Mouse (Mus musculus): Measurements from ENCODE around the gene Fam76b.
"Not testable (repeated sequence)": the region's sequence is repeated elsewhere in the genome, so short reads cannot be mapped to it uniquely, and the experiment has no call there.

The Fam76b gene

GRCm38 (mm10) chr9:13827406-13828086 lies at the start of gene Fam76b:
Fam76b (plus strand) TSS chr9:13827716.
- DNase-seq: peak; percentile 100

GRCm38 (mm10) chr9:13781985-13782384 lies 45.5 kb upstream of the Fam76b start:
- DNase-seq: no peak

- DNase-seq: not testable (repeated sequence)
Measured at GRCm38 (mm10) chr9:13790864-13791263, 36.7 kb upstream of the Fam76b start.

- no peak for DNase-seq
Measured at GRCm38 (mm10) chr9:13794302-13794701, 33.2 kb upstream of the Fam76b start.

DNA sequence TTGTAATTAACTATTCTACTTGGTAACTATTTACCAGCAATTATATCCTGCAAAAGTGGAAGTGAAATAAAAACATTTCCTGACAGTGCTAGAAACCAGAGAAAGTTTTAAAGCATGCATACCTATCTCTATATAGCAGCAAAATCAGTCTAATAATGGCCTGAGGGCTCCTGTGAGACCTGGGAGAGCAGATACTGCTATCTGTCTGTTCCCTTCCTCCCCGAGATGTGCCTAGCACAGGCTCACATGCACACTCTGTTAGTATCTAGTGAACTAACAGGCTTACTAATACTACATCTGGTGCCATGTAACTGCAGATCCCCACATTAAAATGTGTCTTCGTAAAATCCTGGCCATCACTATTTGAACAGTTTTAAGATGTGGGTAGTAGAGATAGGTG lies 32.8 kb upstream of the Fam76b start:
- no peak for DNase-seq

- no peak for DNase-seq
Measured at GRCm38 (mm10) chr9:13804480-13804879, 23.0 kb upstream of the Fam76b start.

DNA sequence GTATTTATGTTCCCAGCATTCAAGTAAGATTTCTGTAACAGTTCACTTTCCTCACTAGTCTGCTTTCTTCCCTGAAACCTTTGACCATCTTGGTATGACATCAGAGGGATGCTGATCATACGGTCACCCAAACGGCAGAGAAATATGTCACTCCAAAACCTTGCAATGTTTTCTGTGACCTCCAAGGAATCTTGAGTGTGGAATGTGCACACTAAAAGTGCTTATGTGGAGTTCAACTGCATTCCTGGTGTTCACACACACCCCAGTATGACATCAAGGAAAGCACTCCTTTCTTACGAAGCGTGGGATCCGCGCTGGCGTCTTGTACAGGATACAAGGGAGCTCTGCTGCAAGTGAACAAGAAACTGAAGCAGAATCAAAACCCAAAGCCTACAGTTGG lies 20.7 kb upstream of the Fam76b start:
- DNase-seq: no peak

GRCm38 (mm10) chr9:13807657-13808056 lies 19.9 kb upstream of the Fam76b start:
- DNase-seq: no peak

DNA sequence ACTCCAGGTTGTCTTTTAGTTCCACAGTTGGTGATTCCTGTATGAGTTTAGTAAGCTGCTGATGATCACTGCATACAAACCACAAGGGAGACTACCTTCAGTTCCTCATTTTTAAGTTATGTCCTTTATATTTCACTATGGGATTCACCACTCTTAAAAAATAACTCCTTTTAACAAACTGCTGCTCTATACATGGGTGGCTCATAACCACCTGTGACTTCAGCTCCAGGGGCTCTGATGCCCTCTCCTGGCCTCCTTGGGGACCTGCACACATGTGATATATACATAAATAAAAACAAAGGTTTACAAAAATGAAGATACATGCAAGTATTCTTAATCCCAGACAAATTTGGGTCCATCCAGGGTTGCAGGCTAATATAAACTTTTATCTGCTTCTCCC lies 17.6 kb upstream of the Fam76b start:
- DNase-seq: no peak

- DNase-seq: no peak
Measured at GRCm38 (mm10) chr9:13818369-13818768, 9.1 kb upstream of the Fam76b start.

GRCm38 (mm10) chr9:13820774-13821173 lies 6.7 kb upstream of the Fam76b start:
- no peak for DNase-seq

GRCm38 (mm10) chr9:13825896-13826295 lies 1.6 kb upstream of the Fam76b start:
- no peak for DNase-seq

- peak; percentile 68 to 75 for DNase-seq
Measured at GRCm38 (mm10) chr9:13826391-13826805, 1.1 kb upstream of the Fam76b start.

DNA sequence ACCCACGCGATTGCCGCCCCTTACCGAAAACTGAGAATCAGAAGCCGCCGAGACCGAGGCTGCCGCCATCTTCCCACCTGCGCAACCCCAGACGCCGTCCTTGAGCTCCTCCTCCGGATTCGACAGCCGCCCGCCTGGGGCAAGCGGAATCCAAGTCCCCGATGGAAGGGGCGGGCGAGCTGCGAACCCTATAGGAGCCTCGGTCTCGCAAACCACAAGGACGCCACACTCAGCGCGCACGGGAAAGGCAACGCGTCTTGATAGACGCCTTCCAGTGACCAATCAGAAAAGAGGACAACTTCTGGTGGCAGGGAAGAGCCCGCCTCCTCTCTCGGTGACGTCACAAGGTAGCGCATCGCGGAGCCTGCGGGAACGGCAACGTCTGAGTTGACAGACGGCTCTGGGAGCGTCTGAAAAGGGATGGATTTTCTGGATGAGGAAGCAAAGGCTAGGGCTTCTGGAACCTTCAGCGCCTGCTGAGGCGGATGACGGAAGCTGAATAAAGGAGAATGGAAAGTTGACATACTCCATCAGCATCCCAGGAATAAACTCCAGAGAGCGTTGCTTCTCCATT lies 597 bp upstream of the Fam76b start, which contains the start of gene Cep57:
Cep57 (minus strand) TSS at position 276 of the 574 bp plus-strand sequence.
- peak; percentile 95 to 97 for DNase-seq

- no peak for DNase-seq
Measured at GRCm38 (mm10) chr9:13828087-13828441, 548 bp downstream of the Fam76b start.

DNA sequence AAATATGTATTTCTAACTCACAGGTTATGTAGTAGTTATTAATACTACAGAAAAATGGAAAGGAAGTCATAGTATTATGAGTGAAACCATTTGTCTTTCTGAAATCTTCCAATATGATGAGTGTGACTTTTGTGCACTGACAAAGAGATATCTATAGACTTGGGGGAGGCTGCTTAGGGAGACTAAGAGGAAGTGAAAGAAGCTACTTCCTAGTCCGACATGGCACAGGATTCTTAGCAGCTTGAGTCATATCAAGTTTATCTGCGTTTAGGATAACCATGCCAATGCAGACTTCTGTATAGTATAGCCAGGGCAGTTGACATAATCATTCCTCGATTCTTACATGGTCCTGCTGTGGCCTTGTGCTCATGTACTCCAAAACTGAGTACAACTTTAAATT lies 7.7 kb downstream of the Fam76b start:
- DNase-seq: no peak

DNA sequence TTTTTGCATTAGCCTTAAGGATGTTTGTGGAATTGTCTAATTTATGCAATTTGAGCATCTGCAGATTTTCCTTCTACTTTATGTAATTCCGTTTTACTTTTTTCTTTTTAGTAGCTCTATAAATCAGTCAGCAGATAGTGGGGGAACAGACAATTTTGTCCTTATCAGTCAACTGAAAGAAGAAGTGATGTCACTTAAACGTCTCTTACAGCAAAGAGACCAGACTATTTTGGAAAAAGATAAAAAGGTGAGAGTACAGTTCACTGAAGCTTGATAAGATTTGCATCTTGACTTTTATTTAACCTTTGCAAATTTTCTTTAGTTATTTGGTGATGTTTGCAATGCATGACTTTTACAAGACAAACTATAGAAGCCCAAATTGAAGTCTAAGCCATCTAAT lies 9.2 kb downstream of the Fam76b start:
- no peak for DNase-seq

DNA sequence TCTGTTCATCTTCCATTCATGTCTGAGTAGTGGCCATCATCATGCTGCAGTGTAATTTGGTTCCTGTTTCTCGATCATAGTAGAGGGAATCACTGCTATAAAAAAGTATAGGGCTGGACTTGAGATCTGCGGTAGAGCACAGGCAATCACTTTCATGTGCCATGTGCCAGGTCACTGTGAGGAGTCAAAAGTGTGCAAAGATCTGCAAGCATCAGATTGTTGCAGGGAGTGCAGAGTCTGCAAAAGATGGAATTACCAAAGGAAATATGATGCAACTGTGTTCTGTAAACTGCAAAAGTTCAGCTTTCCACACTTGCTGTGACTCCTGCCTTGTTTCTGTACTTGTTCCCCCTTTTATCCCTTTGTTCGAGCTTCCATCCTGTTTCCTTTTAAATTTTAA lies 20.1 kb downstream of the Fam76b start:
- no peak for DNase-seq

- DNase-seq: peak in 1 of 2 experiments; percentile 28
Measured at GRCm38 (mm10) chr9:13848481-13849480, 21.3 kb downstream of the Fam76b start.

DNA sequence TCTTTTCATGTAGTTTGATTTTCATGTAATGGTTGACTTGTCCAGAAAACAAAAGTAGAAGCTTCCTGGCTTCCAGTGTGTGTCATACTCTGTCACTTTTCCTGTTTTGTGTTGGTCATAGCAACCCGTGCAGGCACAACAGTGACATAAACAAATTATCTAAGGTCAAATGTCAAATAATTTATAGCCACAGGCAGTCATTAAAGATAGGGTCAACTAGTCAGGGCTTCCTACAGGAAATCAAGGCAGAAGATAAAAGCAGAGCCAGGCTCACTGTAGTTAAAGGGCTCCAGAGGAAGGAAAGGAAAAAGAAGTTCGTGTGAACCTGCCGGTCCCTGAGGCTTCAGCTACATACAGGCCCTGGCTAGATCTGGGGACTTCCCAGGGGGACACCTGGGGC lies 26.4 kb downstream of the Fam76b start:
- no peak for DNase-seq

- no peak for DNase-seq
Measured at GRCm38 (mm10) chr9:13856247-13856646, 28.7 kb downstream of the Fam76b start.

GRCm38 (mm10) chr9:13856777-13857176 lies 29.3 kb downstream of the Fam76b start:
- DNase-seq: no peak

GRCm38 (mm10) chr9:13867646-13868045 lies 40.1 kb downstream of the Fam76b start:
- DNase-seq: no peak

DNA sequence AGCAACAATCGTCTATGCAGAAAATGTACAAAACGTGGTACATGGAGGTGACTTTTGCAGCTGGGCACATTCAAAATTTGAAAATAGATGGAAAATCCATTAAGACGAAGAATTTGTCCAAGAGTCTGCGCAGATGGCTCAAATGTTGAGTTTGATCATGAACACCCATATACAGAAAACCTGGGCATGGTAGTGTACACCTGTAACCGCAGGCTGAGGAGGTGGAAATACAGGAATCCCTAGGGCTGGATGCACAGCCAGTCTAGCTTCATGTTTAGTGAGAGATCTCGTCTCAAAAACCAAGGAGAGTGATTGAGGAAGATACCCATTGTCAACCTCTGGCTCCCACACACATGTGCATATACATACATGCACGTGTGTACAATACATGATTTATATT lies 44.1 kb downstream of the Fam76b start:
- DNase-seq: no peak
